Mouse (Mus musculus) ES-E14 (cell line): Measurements from ENCODE around the gene Itga1.

Source experiments
- CHD2 ChIP-seq: IDR thresholded peaks from 2 replicates; pipeline ENCODE4 v1.6.1; 2014; ENCODE audit warnings: mild to moderate bottlenecking, low read depth, low read length, inconsistent platforms
- HCFC1 ChIP-seq: IDR thresholded peaks from 2 replicates; pipeline ENCODE4 v1.6.1; 2012; ENCODE audit warnings: low read length, inconsistent platforms, borderline replicate concordance; ENCODE audit not compliant: insufficient read depth
- MAFK ChIP-seq: IDR thresholded peaks from 2 replicates; pipeline ENCODE4 v1.6.1; 2014; ENCODE audit warnings: mild to moderate bottlenecking, low read depth, low read length, inconsistent platforms; ENCODE audit not compliant: insufficient read depth
- ZC3H11A ChIP-seq: IDR thresholded peaks from 2 replicates; pipeline ENCODE4 v1.6.1; 2012; ENCODE audit warnings: low read depth, mild to moderate bottlenecking, inconsistent platforms, low read length, borderline replicate concordance
- ZNF384 ChIP-seq: IDR thresholded peaks from 2 replicates; pipeline ENCODE4 v1.6.1; 2012; ENCODE audit warnings: low read depth, low read length, inconsistent platforms

DNA sequence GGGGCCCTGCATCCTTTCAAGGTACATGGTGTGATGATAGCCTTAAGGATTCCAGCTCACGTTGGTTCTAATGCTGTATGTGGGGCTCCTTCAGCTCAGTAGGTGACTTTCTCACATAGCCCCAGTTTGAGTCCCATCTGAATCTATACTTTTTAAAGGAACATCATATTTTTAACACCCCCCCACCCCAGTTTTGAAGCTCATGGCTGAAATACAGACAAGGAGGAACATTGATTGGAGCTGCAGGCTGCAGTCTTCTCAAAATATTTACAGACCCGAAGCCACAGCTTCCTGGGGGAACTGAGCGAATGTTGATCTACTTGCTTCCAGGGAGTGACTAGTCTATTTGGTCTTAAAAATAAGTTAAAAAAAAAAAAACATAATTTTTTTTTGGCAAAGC is 98.9 kb downstream of the Itga1 start:
- TF ChIP-seq HCFC1 = no peak
- no peak for TF ChIP-seq ZC3H11A
- no peak for TF ChIP-seq MAFK
- no peak for TF ChIP-seq ZNF384
- no peak for TF ChIP-seq CHD2
